Comparison of ENCODE assay signal across 23 mouse cellular contexts in genomic region chr2:154905796-154906195, GRCm38 (mm10). TPM values are rescaled to one million over a fixed set of nuclear protein-coding genes. Genes with fewer than 3 reads are reported as not detected.
DNase-seq lines count a peak whose midpoint lies in the region; ATAC-seq and TF ChIP-seq lines count a peak whose summit lies in the region.
"Had no signal": no experiment of that assay in that cellular context is flagged by ENCODE, and none has a peak within 500 bp of the region (broad histone marks: within the 10 kb centered on the region; RNA-seq: fewer than 3 reads in every experiment).

No protein-coding gene starts in this region.

- no peaks in the 10 kb centered on the region for H3K27me3 ChIP-seq in ES-Bruce4 (ENCODE audit: control insufficient read depth, insufficient read depth, low read length, poor library complexity, severe bottlenecking)
- H3K27me3 ChIP-seq in forebrain, embryonic 12.5 days: no peaks in the 10 kb centered on the region
- H3K27me3 ChIP-seq: embryonic facial prominence, embryonic 13.5 days; embryonic facial prominence, embryonic 15.5 days; forebrain, embryonic 13.5 days; forebrain, embryonic 15.5 days had no signal

- TF ChIP-seq POLR2A in ES-Bruce4 (IDR thresholded peaks at IDR 0.05; ENCODE audit: insufficient read depth, low read length): no peak

- in situ Hi-C loops in ES-E14 (cut with MboI; ENCODE audit: low sequenced_read_pairs in 2 of 2, unreplicated experiment in 2 of 2): no loop called here

- ATAC-seq in forebrain, embryonic 12.5 days (ENCODE audit: low FRiP score): no peak
- no peak for ATAC-seq in activated CD4-positive, CD25-positive, alpha-beta regulatory T cell, adult 4 months
- ATAC-seq: CD4-positive, CD25-positive, alpha-beta regulatory T cell, adult 4 months; forebrain, embryonic 13.5 days; forebrain, embryonic 15.5 days; forebrain, postnatal 0 days had no signal

- no peak overlapping the region for H3K4me3 ChIP-seq in ES-Bruce4 (ENCODE audit: low read depth, low read length)
- no peak overlapping the region for H3K4me3 ChIP-seq in ES-E14 (ENCODE audit: insufficient read depth in 1 of 2, low read depth in 1 of 2, low read length in 2 of 2, poor library complexity in 1 of 2, severe bottlenecking in 1 of 2)
- no peak overlapping the region for H3K4me3 ChIP-seq in forebrain, embryonic 12.5 days (replicated peaks)
- H3K4me3 ChIP-seq: embryonic facial prominence, embryonic 13.5 days; embryonic facial prominence, embryonic 15.5 days; erythroblast, embryonic 14.5 days; forebrain, embryonic 10.5 days; forebrain, embryonic 13.5 days; forebrain, embryonic 15.5 days had no signal

- H3K9ac ChIP-seq in ES-Bruce4 (ENCODE audit: low read depth, poor library complexity, severe bottlenecking): peak overlapping the region; percentile 75; the same call in 1 of the 2 replicates
- no peak overlapping the region for H3K9ac ChIP-seq in ES-E14 (ENCODE audit: insufficient read depth, low read depth, low read length, poor library complexity, severe bottlenecking)
- no peak overlapping the region for H3K9ac ChIP-seq in forebrain, embryonic 12.5 days
- H3K9ac ChIP-seq: embryonic facial prominence, embryonic 13.5 days; embryonic facial prominence, embryonic 15.5 days; forebrain, embryonic 13.5 days; forebrain, embryonic 15.5 days; forebrain, postnatal 0 days had no signal

- TF ChIP-seq CTCF in ES-Bruce4 (IDR thresholded peaks at IDR 0.05; ENCODE audit: low read depth, low read length): no peak

- 0 out of 2 replicates have a peak, but pooled peaks have one; percentile 15 for TF ChIP-seq EP300 in ES-Bruce4 (IDR thresholded peaks at IDR 0.05; ENCODE audit: insufficient read depth, low read depth, low read length)

- no peak overlapping the region for H3K4me2 ChIP-seq in forebrain, embryonic 12.5 days
- H3K4me2 ChIP-seq: embryonic facial prominence, embryonic 13.5 days; embryonic facial prominence, embryonic 15.5 days; forebrain, embryonic 13.5 days; forebrain, embryonic 15.5 days had no signal

- no peaks in the 10 kb centered on the region for H3K36me3 ChIP-seq in ES-Bruce4 (ENCODE audit: control insufficient read depth, insufficient read depth, low read length, poor library complexity, severe bottlenecking)
- H3K36me3 ChIP-seq in ES-E14 (ENCODE audit: control insufficient read depth, insufficient read depth, low read length, poor library complexity, severe bottlenecking): no peaks in the 10 kb centered on the region
- no peaks in the 10 kb centered on the region for H3K36me3 ChIP-seq in forebrain, embryonic 12.5 days (replicated peaks)
- H3K36me3 ChIP-seq: embryonic facial prominence, embryonic 13.5 days; embryonic facial prominence, embryonic 15.5 days; forebrain, embryonic 10.5 days; forebrain, embryonic 15.5 days had no signal

- H3K9me3 ChIP-seq in ES-Bruce4 (replicated peaks; ENCODE audit: control insufficient read depth, insufficient read depth, low read length, poor library complexity, severe bottlenecking) (peaks cover 3% of the 10 kb centered on the region), ES-E14 (ENCODE audit: control insufficient read depth, insufficient read depth, low read depth, low read length) (no peaks in the 10 kb centered on the region)
- H3K9me3 ChIP-seq in forebrain, embryonic 12.5 days: no peaks in the 10 kb centered on the region
- H3K9me3 ChIP-seq: embryonic facial prominence, embryonic 13.5 days; embryonic facial prominence, embryonic 15.5 days; forebrain, embryonic 10.5 days; forebrain, embryonic 13.5 days; forebrain, embryonic 15.5 days had no signal

- H3K4me1 ChIP-seq in ES-Bruce4 (ENCODE audit: control insufficient read depth, insufficient read depth, low read length) (peaks cover 7% of the 10 kb centered on the region), ES-E14 (ENCODE audit: control insufficient read depth in 2 of 2, insufficient read depth in 2 of 2, low read length in 2 of 2, poor library complexity in 1 of 2) (peaks cover 0 to 5% of the 10 kb centered on the region in 2 experiments; a peak in 1 of 4 replicates)
- no peaks in the 10 kb centered on the region for H3K4me1 ChIP-seq in forebrain, embryonic 12.5 days
- H3K4me1 ChIP-seq: embryonic facial prominence, embryonic 13.5 days; embryonic facial prominence, embryonic 15.5 days; forebrain, embryonic 10.5 days; forebrain, embryonic 13.5 days; forebrain, embryonic 15.5 days had no signal

- H3K27ac ChIP-seq in ES-Bruce4 (ENCODE audit: insufficient read depth, low read length): peak overlapping the region; percentile 99
- H3K27ac ChIP-seq in ES-E14 (ENCODE audit: insufficient read depth, low read depth, low read length, poor library complexity, severe bottlenecking): peak overlapping the region; percentile 66; the same call in 1 of the 2 replicates
- H3K27ac ChIP-seq in forebrain, embryonic 12.5 days: no peak overlapping the region
- H3K27ac ChIP-seq: embryonic facial prominence, embryonic 13.5 days; embryonic facial prominence, embryonic 15.5 days; forebrain, embryonic 10.5 days; forebrain, embryonic 13.5 days; forebrain, embryonic 15.5 days had no signal

- no peak for DNase-seq in ES-E14 (ENCODE audit: low read depth, low spot score)
- peak; percentile 68 for DNase-seq in ZHBTc4 (ENCODE audit: low read depth, low spot score)
- DNase-seq: adrenal gland, adult 8-10 months; adrenal gland, postnatal 14 days; adrenal gland, postnatal 36 days; B cell, adult 2 months; cerebellum, adult 11-12 months; cerebellum, adult 2 months; cerebellum, adult 9-11 months; cerebellum, postnatal 14 days; cerebellum, postnatal 36 days; embryo, embryonic 11 days; forebrain, postnatal 0 days had no signal

- WGBS in forebrain, embryonic 12.5 days: 49% methylated on average over 2 of the region's 2 CpGs

TF ChIP-seq in ES-E14, 5 proteins besides CTCF, POLR2A, EP300 and RAD21:
- no peak for TF ChIP-seq MAFK (IDR thresholded peaks at IDR 0.05; ENCODE audit: insufficient read depth, low read depth, low read length)
- no peak for TF ChIP-seq ZNF384 (IDR thresholded peaks at IDR 0.05; ENCODE audit: low read depth, low read length)
- no peak for TF ChIP-seq ZC3H11A (IDR thresholded peaks at IDR 0.05; ENCODE audit: borderline replicate concordance, low read depth, low read length)
- no peak for TF ChIP-seq HCFC1 (IDR thresholded peaks at IDR 0.05; ENCODE audit: borderline replicate concordance, insufficient read depth, low read length)

RNA-seq across cellular contexts. Expression of gene Eif2s2, which starts 13.1 kb away (rescaled TPM):
- polyA plus RNA-seq in ES-Bruce4 (2011; ENCODE audit: insufficient read depth, insufficient read length, low read depth, missing spikeins): 551 and 558 TPM in 2 replicates
- 140 and 229 TPM in 2 replicates for total RNA-seq in ES-E14 (2012; rRNA removed)
- polyA plus RNA-seq in forebrain, embryonic 12.5 days (2016; fragmentation: Nextera tagmentation; extraction: Ambion mirVana): 113 TPM in 2 replicates
- polyA plus RNA-seq in activated CD4-positive, CD25-positive, alpha-beta regulatory T cell, adult 4 months (2017; shearing (Covaris generic)): 100 to 1,000 TPM in 1 of 2 experiments, 10 to 100 TPM in 1; 94.5 to 114 TPM
